Mouse (Mus musculus): Measurements from ENCODE around the gene Tnfsf9. TPM values are rescaled to one million over a fixed set of nuclear protein-coding genes. Genes with fewer than 3 reads are reported as not detected.

The Tnfsf9 gene
- total RNA-seq (2015) = 3.9 and 6.3 TPM in 2 replicates
- 1.5 and 2.2 TPM in 2 replicates for total RNA-seq (2017)

DNA sequence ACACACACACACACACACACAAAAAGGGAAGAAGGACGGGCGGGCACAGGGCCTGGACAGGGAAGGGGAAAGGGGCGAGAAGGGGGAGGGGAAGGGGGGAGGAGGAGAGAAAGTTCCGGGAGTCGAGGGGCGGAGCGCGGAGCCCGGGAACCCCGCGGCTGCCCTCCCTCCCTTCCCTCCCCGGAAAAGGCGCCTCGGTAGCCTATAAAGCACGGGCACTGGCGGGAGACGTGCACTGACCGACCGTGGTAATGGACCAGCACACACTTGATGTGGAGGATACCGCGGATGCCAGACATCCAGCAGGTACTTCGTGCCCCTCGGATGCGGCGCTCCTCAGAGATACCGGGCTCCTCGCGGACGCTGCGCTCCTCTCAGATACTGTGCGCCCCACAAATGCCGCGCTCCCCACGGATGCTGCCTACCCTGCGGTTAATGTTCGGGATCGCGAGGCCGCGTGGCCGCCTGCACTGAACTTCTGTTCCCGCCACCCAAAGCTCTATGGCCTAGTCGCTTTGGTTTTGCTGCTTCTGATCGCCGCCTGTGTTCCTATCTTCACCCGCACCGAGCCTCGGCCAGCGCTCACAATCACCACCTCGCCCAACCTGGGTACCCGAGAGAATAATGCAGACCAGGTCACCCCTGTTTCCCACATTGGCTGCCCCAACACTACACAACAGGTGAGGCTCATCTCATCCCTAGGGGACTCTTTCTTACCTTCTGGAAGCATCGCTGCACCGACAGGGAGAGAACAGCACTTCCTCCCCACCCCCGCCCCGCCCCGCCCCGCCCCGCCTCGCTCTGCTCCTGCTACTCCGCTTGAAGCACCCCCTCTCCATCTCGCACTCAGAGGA lies at the start of gene Tnfsf9:
TSS of gene Tnfsf9 (plus strand) at position 145 of the 854 bp plus-strand sequence.
- ATAC-seq (ENCODE audit: poor library complexity, severe bottlenecking) = peak; percentile 55

DNA sequence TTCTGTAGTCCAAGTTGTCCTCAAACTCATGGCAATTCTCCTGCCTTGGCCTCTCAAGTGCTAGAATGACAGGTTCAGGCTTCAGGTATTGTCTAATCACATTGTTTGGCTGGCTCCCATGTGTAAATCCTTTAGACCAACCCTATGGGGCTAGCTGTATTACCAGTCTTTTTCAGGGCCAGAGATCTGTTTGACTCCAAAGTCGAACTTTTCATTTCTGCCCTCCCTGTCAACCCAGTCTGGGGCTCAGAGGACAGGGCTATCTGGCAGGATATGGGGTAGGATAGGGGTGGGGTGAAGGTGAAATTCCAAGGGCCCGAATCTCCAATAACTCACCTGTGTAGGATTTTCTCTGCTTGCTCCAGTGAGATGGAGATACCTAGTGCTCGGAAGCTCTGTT lies 48.9 kb upstream of the Tnfsf9 start:
- no peak for ATAC-seq (ENCODE audit: poor library complexity, severe bottlenecking)

DNA sequence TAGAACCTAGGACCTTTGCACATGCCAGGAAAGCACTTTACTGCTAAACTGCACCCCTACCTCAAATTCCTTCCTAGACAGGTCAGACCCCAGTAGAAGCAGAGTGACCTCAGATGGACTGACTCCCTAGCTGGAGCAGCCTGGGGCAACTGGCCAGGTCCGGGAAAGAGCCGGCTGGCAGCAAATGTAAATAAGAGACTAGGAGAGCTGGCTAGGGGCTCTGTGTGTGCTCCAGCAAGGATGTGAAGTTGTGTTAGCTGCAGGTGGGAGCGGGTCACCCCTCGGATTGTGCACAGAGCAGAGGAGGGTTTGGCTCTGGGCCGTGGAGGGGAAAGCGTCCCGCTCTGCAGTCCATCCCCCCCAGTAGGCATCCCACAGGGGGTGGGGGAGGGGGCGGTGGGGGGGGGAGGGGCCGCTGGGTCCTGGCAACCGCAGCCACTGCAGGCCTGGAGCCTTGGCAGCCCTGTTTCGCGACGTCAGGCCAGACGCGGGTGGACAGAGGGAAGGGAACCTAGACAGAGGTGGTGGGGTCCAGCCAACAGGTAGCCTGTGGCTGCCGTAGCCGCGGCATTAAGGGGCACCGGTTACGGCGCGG lies 46.1 kb upstream of the Tnfsf9 start, which contains the start of gene Crb3:
TSS of gene Crb3 (plus strand) at position 215 of the 595 bp plus-strand sequence.
- ATAC-seq (ENCODE audit: poor library complexity, severe bottlenecking) = no peak

DNA sequence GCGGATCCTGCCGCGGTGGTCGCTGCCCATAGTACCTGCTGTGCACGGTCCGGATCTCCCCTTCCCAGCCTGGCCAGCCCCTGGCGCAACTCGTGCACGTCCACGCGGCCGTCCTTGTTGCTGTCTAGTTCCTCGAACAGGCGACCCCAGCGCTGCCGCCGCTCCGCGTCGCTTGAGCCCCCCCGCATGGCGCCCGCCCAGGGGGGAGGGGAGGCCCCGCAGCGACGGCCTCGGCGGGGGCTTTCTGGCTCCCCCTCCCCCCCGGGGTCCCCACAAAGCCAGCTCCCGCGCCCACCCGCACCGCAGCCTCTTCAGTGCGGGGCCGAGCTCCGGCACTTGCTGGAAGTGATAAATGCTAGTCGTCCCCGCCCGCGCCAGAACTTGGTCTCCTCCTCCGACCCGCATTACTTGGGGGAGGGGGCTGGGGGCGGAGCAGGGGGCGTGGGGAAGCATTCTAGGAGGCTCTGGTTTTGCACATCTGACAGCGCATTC lies 45.6 kb upstream of the Tnfsf9 start, which contains the start of gene Slc25a23:
TSS of gene Slc25a23 (minus strand) at position 378 of the 492 bp plus-strand sequence.
- no peak for ATAC-seq (ENCODE audit: poor library complexity, severe bottlenecking)

DNA sequence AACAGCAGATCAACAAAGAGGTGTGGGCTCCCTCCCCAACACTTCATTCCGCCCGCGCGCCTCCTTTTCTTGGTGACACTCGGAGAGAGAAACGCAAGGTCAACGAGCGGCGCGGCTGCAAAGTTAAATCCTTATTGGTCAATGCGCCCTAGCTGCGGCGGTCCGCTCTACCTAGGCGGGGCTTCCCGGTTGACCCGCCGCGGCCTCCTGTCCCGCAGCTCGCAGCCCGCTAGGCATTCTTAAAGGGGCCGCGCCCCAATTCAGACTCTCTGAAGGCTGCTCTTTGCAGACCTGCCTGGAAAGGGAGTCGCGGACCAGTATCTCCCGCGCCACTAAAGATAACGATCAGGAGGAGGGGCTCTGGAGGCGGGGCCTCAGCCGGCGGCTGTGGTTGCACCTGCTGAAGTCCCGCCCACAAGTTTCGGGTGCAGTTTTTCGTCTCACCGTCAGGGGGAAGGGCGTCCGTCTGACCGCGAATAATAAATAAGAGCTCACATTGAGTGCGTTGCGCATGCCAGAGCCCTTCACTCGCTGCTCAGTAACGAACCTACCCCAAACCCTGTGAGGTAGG lies 44.8 kb upstream of the Tnfsf9 start:
- ATAC-seq (ENCODE audit: poor library complexity, severe bottlenecking) = peak; percentile 87

DNA sequence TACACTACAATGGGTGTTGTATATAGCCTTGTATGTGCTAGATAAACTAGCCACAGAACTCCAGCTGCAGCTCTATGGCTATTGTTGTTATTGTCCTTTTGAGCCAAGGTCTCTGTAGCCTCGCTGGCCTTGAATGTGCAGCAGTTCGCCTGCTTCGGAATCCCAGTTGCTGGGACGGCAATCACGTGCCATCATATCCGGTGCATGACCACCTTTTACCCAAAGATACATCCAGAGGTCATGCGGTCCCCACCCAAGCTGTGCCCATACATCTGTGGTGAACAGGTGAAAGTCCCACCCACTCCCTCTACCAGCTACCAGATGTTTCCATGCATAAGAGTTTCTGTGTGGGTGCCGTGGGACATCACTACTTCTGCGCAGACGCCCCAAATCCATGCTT lies 44.1 kb upstream of the Tnfsf9 start:
- ATAC-seq (ENCODE audit: poor library complexity, severe bottlenecking) = no peak

DNA sequence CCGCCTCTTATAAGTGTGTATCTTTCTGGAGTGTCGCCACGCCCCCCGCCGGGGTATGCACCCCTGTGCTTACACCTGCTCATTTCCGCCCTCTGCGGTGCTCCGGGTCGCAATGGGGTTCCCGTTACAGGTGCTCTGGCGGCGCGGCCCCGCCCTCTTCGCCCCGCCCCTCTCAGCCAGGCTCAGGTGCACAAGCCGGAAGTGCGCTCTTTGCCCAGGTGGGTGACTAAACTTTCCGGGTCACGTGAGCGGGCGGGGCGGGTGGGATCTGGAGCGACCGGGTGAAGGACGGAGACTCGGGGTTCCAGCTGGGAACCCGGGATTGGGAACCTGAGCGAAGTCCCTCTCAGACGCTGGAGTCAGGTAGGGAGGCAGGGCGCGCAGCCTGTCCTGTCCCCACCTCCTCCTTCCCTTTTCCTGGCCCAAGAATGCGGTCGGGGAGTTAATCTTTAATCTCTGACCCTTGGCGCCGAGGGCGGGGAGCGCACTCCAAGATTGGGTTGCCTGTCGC lies 43.1 kb upstream of the Tnfsf9 start:
- ATAC-seq (ENCODE audit: poor library complexity, severe bottlenecking) = no peak

DNA sequence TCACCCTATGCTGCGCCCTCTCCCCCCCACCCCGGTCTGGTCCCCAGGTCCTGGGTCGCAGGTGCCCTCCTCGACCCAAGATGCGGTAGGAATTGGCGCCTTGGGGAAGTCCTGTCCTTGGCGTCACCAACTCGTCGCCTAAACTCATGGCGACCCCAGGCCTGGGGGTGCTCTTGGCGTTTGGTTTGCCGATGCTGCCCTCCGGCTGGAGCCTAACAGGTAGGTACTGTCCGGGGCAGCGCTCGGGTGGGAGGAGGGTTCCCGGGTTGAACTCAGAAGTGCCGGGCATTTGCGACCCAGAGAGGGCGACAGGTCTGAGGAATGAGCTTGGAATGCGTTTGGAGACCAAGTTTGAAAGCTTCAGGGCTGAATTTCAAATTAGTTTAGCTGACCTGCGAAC lies 42.6 kb upstream of the Tnfsf9 start:
- ATAC-seq (ENCODE audit: poor library complexity, severe bottlenecking) = no peak

DNA sequence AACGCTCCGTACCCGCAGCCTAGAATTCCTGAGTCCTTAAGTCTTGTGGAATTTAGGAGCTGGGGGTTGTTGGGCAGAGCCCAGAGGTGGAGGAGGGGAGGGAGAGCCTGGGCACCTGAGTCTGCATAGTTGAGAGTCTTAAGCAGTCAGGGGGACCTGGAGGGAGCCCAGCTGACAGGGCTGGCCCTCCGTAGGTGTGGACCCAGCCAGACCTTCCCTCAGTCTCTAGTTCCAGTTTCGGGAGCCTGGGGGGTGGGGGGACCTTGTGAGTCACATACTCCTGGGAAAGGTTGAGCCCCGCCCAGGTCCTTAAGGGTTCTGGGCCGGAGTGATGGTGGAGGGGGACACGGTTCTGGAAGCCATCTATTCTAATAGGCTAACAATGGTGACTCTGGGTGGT lies 42.1 kb upstream of the Tnfsf9 start:
- no peak for ATAC-seq (ENCODE audit: poor library complexity, severe bottlenecking)

DNA sequence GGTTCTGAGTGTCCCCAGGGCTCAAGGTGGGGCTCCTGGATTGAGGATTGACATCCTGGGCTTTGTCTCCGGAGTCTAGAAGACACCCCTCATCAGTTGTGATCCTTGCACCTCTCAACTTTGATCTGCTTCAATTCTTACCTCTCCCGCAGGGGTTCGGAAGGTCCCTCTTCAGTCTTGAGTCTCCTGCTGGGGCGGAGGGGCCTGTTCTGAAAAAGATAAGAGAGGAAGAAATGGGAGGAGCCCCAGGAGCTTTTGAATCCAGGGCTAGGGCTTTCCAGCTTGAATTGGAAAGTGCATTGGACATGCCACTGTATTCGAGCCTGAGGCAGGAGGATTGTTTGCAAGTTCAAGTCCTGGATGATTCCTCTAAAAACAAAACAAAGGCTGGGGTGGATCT lies 38.2 kb upstream of the Tnfsf9 start:
- ATAC-seq (ENCODE audit: poor library complexity, severe bottlenecking) = no peak

DNA sequence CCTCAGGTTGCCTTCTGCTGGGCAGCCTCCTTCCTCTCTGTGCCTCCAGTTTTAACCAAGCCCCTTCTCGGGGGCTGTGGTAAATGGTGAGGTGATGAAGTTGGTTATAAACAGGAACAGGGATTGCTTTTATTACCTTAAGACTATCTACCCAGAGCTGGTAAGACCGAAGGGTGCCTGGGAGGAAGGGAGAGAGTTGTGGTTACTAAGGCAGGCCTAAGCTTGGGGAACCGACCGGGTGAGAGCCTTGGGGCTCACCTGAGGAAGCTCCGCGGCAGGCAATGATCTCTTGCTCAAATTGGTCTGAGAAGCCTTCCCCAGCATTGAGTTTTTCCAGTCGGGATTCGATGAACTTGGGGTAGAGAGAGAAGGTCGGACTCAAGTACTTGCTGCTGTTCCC lies 34.9 kb upstream of the Tnfsf9 start:
- no peak for ATAC-seq (ENCODE audit: poor library complexity, severe bottlenecking)

DNA sequence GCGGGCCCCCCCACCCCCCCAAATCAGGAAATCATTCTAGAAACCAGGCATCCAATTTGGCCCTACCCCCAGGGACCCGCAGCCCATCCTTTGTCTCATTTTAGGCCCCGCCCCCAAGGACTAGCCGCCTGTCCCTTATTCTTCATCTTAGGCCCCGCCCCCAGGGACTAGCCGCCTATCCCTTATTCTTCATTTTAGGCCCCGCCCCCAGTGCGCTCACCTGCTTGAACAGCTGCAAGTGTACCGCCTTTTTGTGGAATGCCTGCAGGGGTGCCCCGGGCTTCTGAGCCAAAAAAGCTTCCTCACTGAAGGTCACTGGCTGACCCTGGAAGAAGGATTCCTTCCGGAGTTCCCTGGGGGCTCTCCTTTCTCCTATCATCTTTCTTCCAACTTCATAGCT lies 34.4 kb upstream of the Tnfsf9 start:
- ATAC-seq (ENCODE audit: poor library complexity, severe bottlenecking) = no peak

DNA sequence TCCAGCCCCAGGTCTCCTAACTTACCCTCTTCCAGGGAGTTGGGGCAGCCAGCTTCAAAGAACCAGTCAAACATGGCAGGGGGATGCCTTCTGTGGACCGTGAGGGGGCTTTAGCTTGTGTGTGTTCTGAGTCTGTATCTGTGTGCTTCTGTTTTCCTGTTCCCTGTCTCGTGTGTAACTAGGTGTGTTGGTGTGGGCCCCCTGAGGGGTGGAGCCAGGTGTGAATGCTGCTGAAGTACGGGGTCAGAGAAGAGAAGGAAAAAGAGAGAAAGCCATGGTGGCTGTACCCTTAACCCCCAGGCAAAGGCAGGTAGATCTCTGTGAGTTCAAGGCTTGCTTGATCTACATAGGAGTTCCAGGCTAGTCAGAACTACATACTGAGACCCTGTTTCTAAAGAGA lies 28.2 kb upstream of the Tnfsf9 start:
- no peak for ATAC-seq (ENCODE audit: poor library complexity, severe bottlenecking)

DNA sequence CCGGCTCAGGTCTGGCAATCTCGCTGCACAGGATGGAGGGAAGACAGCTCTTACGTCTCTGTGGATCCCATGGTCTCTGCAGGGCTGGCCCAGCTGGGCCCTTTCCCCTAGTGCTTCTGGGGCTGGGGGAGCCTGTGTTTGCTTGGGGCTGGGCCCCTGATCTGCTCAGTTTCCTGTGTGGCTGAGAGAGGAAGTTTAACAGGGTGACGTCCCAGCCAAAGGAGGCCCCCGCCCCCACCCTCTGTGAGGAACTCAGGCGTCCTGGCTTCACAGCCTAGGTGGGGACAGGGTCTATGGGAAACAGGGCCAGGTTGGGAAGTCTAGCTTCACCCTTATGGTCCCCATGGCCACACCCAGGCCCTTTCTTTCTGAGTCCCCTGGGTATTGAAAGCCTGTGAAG lies 26.8 kb upstream of the Tnfsf9 start, which contains the start of gene Dennd1c:
TSS of gene Dennd1c (minus strand) at position 179 of the 400 bp plus-strand sequence.
- peak; percentile 96 for ATAC-seq (ENCODE audit: poor library complexity, severe bottlenecking)

DNA sequence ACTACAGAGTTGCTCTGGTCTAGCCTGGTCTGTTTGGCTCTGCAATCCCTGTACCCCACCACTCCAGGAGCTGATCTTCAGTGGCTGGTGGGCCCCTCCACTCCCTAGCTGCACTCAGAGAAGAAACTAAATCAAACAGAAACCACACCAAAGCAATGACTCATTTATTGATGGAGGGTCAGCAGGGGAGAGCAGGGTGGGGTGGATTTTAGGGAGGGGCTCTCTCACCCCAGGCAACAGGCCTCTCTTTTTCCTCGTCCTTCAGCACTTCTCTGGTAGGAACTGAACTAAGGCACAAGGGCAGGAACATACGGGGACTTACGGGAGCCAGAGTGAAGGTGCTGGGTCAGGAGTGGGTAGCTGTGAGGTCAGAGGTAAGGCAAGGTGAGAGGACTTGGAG lies 25.2 kb upstream of the Tnfsf9 start:
- ATAC-seq (ENCODE audit: poor library complexity, severe bottlenecking) = no peak

DNA sequence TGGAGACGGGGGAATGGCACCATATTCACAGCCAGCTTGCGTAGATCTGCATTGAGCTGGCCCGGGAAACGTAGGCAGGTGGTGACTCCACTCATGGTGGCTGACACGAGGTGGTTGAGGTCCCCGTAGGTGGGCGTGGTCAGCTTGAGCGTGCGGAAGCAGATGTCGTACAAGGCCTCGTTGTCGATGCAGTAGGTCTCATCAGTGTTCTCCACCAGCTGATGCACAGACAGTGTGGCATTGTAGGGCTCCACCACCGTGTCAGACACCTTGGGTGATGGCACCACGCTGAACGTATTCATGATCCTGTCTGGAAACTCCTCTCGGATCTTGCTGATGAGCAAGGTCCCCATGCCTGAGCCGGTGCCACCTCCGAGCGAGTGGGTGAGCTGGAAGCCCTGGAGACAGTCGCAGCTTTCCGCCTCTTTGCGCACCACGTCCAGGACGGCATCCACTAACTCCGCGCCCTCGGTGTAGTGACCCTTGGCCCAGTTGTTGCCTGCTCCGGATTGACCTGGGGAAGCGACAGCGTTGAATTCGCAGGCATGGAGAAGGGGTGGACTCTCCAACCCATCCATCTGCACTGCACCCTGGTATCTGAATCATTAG lies 23.8 kb upstream of the Tnfsf9 start:
- no peak for ATAC-seq (ENCODE audit: poor library complexity, severe bottlenecking)

DNA sequence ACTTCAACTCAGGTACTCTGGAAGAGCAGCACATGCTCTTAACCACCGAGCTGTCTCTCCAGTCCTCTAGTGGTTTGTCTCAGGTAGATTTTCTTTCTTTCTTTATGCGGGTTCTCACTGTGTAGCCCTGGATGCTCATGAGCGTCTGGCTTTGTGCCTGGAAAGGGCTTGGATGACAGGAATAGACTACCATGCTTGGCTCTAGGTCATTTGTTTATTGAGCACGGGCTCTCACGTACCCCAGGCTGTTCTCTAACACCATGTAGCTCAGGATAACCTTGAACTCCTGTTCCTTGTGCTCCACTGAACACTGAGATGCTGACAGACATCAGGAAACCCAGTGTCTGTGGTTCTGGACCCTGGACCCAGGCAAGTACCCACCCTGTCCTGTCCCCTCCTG lies 22.6 kb upstream of the Tnfsf9 start:
- ATAC-seq (ENCODE audit: poor library complexity, severe bottlenecking) = no peak

DNA sequence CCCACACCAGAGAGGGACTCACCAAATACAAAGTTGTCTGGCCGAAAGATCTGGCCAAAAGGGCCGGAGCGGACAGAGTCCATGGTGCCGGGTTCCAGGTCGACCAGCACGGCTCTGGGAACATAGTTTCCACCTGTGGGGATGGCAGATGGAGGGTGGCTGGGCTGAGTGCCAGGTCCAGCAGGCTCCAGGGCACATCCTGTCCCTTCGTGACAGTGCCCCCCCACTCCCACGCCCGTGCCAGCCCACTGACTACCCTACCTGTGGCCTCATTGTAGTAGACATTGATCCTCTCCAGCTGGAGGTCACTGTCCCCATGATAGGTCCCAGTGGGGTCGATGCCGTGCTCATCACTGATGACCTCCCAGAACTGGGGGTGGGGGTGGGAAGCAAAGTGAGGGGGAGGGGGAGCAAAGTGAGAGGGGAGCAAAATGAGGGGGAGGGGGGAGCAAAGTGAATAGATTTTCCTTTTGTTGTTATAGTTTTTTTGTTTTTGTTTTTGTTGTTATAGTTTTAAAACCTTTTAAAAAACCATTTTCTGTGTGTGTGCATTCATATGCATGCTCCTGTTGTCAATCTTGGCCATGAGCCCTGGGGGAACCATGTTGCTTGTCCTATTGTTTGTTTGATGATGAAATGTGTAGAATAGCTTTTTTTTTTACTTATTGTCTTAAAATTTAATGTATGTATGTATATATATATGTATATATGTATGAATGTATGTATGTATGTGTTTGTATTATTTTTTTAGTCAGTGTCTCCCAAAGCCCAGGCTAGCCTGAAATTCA lies 19.0 kb upstream of the Tnfsf9 start:
- no peak for ATAC-seq (ENCODE audit: poor library complexity, severe bottlenecking)

DNA sequence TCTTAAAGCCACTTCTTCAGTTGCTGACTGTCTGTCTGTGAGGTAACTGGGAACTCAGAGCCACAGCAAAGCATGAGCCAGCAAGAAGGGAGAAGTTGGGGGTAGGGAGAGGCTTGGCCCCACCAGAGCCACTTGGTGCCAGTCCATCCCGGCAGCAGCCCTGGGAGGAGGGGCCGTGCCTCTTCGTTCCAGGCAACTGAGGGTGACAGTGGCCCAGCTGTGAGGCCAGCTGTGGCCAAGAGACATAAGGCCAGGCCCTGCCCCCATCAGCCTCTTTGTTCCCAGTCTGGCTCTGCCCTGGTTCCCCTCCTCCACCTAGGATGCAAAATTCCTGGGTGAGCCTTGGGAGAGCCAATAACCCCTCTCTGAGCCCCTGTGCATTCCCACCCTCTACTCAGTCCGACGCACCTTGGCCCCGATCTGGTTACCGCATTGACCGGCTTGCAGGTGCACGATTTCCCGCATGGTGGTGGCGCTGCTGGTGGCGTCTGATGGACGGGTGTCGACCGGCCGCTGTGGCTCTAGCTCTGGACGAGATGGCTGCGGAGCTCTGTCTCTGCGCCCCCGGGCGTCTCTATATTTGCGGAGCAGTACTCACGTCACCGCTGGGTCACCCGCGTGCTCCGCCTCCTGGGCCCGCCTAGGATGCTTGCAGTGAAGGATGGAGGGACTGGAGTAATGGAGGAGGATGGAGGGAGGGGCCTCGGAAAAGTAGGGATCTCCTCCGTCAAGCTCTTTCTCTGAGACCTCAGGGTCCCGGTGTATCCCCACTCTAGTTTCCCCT lies 17.9 kb upstream of the Tnfsf9 start, which contains the start of gene Tubb4a:
TSS of gene Tubb4a (minus strand) at position 734 of the 784 bp plus-strand sequence.
- 0 out of 2 replicates have a peak, but pooled peaks have one; percentile 21 for ATAC-seq (ENCODE audit: poor library complexity, severe bottlenecking)

All from megakaryocyte, adult 5-6 weeks (primary cell).